Mouse (Mus musculus): ENCODE results near the gene Racgap1. TPM values are rescaled to one million over a fixed set of nuclear protein-coding genes. Genes with fewer than 3 reads are reported as not detected.

The Racgap1 gene
- polyA plus RNA-seq, 1 experiment from 2014 or later, result 120 TPM

DNA sequence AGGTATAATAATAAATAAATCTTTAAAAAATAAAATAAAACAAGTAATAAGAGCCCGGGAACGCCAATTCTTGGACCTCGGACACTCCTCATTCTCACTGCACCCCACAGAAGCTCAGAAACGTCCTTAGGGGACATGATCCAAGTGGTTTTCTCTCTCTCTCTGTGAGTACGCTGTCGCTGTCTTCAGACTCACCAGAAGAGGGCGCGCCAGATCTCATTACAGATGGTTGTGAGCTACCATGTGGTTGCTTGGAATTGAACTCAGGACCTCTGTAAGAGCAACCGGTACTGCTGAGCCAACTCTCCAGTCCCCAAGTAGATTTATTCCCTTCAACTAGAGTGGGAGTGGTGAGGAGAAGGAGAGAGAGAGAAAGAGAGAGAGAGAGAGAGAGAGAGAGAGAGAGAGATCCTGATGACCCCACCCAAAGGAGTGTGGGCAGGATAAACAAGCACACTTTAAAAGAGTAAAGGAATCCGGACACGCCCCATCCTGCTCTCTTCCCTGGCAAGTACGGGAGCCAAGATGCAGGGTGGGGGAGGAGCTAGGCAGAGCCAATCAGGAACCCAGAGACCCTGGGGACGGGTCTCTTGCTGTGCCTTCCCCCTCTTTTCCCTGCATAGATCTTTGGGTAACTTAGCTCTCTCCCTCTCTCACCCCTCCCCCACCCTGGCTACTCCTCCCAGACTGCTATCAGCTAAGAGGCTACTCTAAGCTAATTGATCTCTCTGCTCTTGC is 26.8 kb upstream of the Racgap1 start:
- Histone ChIP-seq H3K4me2 (replicated peaks) (no peak overlapping the region), H3K4me3 (replicated peaks) (no peak overlapping the region), H3K36me3 (no peaks in the 10 kb centered on the region), H3K27me3 (replicated peaks) (peaks cover 12% of the 10 kb centered on the region; the same call in 1 of the 2 replicates), H3K9ac (no peak overlapping the region), H3K4me1 (replicated peaks) (0 out of 2 replicates have a peak, but pooled peaks cover 5% of the 10 kb centered on the region), H3K27ac (no peak overlapping the region), H3K9me3 (no peaks in the 10 kb centered on the region)
- WGBS, result 16% methylated on average over 13 of the region's 13 CpGs
- 0 out of 2 replicates have a peak, but pooled peaks have one; percentile 28 for ATAC-seq

DNA sequence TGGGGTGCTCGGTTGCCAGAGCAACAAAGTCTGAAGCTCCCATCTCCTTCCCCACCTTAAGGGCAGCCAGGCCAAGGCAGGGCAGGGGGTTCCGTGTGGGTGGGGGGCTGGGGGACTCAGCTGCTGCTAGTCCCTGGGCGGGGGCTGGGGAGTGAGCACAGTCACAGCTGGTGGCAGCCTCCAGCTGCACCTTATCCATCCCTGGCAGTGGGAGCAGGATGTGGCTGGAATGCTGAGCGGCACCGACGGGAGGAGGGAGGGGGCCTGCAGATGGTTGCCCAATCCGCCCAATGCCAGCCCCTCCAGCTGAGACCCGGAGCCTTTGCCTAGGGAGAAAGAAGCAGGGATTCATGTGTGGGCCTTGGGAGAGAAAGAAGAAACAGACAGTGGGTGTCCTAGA is 25.6 kb upstream of the Racgap1 start:
- H3K27me3 ChIP-seq (replicated peaks), result peaks cover 22% of the 10 kb centered on the region
- ATAC-seq, result no peak
- H3K36me3 ChIP-seq, result no peaks in the 10 kb centered on the region
- H3K27ac ChIP-seq, result no peak overlapping the region
- no peak overlapping the region for H3K9ac ChIP-seq
- H3K4me2 ChIP-seq (replicated peaks), result no peak overlapping the region
- H3K4me3 ChIP-seq (replicated peaks), result no peak overlapping the region
- H3K9me3 ChIP-seq, result no peaks in the 10 kb centered on the region
- H3K4me1 ChIP-seq (replicated peaks), result 0 out of 2 replicates have a peak, but pooled peaks cover 5% of the 10 kb centered on the region
- WGBS, result 50% methylated on average over 8 of the region's 8 CpGs

DNA sequence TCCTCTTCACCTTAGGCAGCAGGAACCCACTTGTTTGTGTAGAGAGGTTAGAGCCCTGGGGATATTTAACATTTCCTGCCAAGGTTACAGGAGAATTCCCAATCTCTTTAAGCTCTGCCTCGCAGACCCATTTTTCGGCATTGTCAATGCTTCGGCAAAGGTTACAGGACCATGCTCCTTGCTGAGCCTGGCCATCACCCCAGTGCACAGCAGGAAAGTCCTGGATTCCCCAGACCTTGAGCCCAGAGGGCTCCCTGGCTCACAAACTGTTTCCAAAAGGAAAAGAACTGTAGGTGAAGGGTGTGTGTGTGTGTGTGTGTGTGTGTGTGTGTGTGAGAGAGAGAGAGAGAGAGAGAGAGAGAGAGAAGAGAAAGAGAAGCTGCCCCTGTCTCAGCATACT is 23.4 kb upstream of the Racgap1 start:
- 0 out of 2 replicates have a peak, but pooled peaks cover 17% of the 10 kb centered on the region for H3K4me1 ChIP-seq (replicated peaks)
- no peak overlapping the region for H3K9ac ChIP-seq
- peaks cover 37% of the 10 kb centered on the region for H3K27me3 ChIP-seq (replicated peaks)
- no peak overlapping the region for H3K27ac ChIP-seq
- H3K9me3 ChIP-seq, result no peaks in the 10 kb centered on the region
- no peaks in the 10 kb centered on the region for H3K36me3 ChIP-seq
- H3K4me2 ChIP-seq (replicated peaks), result no peak overlapping the region
- no peak for ATAC-seq
- 81% methylated on average over 3 of the region's 3 CpGs for WGBS
- H3K4me3 ChIP-seq (replicated peaks), result no peak overlapping the region

DNA sequence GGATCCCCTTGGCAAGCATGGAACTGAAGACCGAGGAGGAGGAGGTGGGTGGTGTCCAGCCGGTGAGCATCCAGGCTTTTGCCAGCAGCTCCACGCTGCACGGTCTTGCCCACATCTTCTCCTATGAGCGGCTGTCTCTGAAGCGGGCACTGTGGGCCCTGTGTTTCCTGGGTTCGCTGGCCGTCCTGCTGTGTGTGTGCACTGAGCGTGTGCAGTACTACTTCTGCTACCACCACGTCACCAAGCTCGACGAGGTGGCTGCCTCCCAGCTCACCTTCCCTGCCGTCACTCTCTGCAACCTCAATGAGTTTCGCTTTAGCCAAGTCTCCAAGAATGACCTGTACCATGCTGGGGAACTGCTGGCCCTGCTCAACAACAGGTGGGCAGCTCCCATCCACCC is 20.3 kb upstream of the Racgap1 start:
- Histone ChIP-seq H3K4me1 (replicated peaks) (peaks cover 15% of the 10 kb centered on the region; the same call in 1 of the 2 replicates), H3K4me2 (replicated peaks) (no peak overlapping the region), H3K27me3 (replicated peaks) (peaks cover 42% of the 10 kb centered on the region), H3K9me3 (no peaks in the 10 kb centered on the region), H3K4me3 (replicated peaks) (no peak overlapping the region), H3K9ac (no peak overlapping the region), H3K27ac (no peak overlapping the region), H3K36me3 (no peaks in the 10 kb centered on the region)
- 69% methylated on average over 14 of the region's 14 CpGs for WGBS
- no peak for ATAC-seq

DNA sequence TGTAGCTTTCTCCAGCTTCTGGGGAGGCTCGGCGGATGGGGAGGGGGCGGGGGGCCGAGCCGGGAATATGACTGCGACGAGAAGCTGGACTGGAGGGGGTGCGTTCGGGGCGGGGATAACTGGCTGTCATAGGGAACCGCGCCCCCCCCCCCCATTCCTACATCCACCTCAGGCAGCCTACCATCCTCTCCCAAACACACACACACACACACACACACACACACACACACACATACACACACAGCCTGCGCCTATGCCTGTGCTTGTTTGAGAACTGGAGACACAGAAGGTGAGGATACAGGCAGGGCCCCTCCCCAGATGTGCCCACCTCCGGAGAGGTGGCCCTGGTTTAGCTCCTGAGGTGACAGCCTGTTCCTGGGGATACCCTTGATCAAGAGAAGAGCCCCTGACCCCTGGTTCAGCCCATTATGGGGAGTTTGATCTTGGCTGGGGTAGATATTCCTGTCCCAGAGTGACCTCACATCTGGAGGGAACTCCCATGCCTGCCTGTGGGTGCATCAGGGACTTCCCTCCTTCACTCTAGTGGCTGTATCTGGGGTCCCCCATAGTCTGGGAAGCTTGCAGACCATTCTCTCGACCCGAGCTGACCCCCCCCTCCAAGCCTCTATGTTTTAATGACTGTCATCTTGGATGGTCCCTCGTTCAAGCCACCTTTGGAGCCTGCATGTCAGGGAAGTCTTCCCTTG is 19.7 kb upstream of the Racgap1 start:
- Histone ChIP-seq H3K27me3 (replicated peaks) (peaks cover 48% of the 10 kb centered on the region), H3K27ac (no peak overlapping the region), H3K9ac (peak overlapping the region; percentile 54), H3K4me3 (replicated peaks) (peak overlapping the region; percentile 54), H3K4me2 (replicated peaks) (peak overlapping the region; percentile 99), H3K4me1 (replicated peaks) (peaks cover 15% of the 10 kb centered on the region; the same call in 1 of the 2 replicates), H3K9me3 (no peaks in the 10 kb centered on the region), H3K36me3 (no peaks in the 10 kb centered on the region)
- WGBS, result 7% methylated on average over 15 of the region's 17 CpGs
- ATAC-seq, result peak; percentile 9; the same call in 1 of the 2 replicates

DNA sequence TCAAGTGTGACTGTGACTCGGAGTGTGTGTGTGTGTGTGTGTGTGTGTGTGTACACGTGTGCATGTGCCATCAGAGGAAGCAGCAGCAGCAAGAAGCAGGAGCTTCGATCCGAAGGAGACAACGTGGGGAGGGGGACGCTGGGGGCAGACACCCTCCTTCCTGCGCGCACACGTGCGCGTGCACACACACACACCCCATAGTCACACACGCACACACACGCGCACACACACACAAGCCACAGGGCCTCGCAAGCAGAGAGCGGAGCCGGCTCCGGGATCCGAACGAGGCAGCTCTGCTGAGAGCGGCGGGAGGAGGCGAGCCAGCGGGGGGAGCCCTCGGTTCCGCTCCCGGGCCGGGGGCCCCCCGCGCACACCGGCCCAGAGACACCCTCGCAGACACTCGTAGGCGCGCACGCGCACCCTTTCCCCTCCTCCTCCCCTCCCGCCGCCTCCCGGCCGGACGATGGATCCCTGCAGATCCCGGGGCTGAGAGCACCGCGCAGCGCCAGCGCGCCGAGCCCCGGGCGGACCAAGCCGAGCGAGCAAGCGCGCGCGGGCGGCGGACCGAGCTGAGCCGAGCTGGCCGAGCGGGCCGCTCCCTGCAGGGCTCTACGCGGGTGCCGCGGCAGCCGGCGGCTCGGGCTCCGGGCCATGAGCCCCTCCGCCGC is 18.8 kb upstream of the Racgap1 start, which contains the start of gene Asic1:
Gene Asic1 (plus strand): TSS at position 215 of the 668 bp plus-strand sequence.
- H3K27ac ChIP-seq, result no peak within 1 kb of the TSS
- H3K4me1 ChIP-seq (replicated peaks), result peaks cover 17% of the 10 kb centered on the region
- H3K9me3 ChIP-seq, result no peaks in the 10 kb centered on the region
- ATAC-seq, result peak; percentile 89
- peak within 1 kb of the TSS; percentile 54 for H3K9ac ChIP-seq
- WGBS, result under 1% methylated on average over 45 of the region's 74 CpGs
- peak within 1 kb of the TSS; percentile 99 for H3K4me2 ChIP-seq (replicated peaks)
- H3K4me3 ChIP-seq (replicated peaks), result peak within 1 kb of the TSS; percentile 54
- H3K36me3 ChIP-seq, result no peaks in the 10 kb centered on the region
- H3K27me3 ChIP-seq (replicated peaks), result peaks cover 57% of the 10 kb centered on the region

DNA sequence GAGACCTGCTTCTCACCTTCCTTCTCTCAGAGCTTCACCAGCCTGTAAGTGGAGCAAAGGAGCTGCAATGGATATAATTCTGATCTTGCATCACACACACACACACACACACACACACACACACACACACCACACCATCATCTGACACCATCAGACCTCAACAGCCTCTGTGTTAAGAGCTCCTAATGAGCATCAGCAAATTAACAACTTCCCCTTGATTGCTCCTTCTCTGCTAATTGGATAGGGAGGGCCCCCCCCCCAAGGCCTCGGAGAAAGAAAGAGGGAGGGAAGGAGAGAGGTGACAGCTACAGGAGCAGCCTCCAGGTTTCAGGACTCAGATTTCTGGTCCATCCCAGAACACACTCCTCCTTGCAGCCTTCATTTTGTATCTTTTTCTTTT is 17.9 kb upstream of the Racgap1 start:
- Histone ChIP-seq H3K4me2 (replicated peaks) (no peak overlapping the region), H3K9me3 (no peaks in the 10 kb centered on the region), H3K27me3 (replicated peaks) (peaks cover 56% of the 10 kb centered on the region), H3K4me1 (replicated peaks) (peaks cover 25% of the 10 kb centered on the region), H3K36me3 (no peaks in the 10 kb centered on the region), H3K4me3 (replicated peaks) (no peak overlapping the region), H3K9ac (no peak overlapping the region), H3K27ac (no peak overlapping the region)
- WGBS, result 0% methylated on average over 1 of the region's 1 CpGs
- no peak for ATAC-seq

DNA sequence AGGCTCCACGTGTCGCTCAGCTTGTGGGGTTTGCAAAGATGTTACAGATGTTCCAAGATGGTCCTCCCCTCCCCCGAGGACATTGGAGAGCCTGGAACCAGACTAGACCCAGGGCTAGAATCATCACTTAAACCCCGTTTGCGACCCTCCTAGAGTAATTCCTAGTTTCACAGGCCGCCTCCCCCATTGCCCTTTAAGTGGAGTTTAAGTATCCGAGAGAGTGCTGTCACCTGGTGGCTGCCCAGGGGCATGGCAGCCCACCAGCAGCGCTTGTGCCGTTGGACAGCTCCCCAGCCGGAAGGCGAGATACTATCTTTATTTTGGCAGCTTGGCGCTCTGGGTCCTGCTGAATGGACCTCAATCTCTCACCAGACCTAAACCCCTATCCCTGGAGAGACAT is 17.4 kb upstream of the Racgap1 start:
- H3K27ac ChIP-seq, result no peak overlapping the region
- peaks cover 30% of the 10 kb centered on the region for H3K4me1 ChIP-seq (replicated peaks)
- ATAC-seq, result 0 out of 2 replicates have a peak, but pooled peaks have one; percentile 15
- H3K9me3 ChIP-seq, result no peaks in the 10 kb centered on the region
- WGBS, result 2% methylated on average over 12 of the region's 12 CpGs
- no peak overlapping the region for H3K9ac ChIP-seq
- peaks cover 56% of the 10 kb centered on the region for H3K27me3 ChIP-seq (replicated peaks)
- no peaks in the 10 kb centered on the region for H3K36me3 ChIP-seq
- peak overlapping the region; percentile 5; the same call in 1 of the 2 replicates for H3K4me2 ChIP-seq (replicated peaks)
- no peak overlapping the region for H3K4me3 ChIP-seq (replicated peaks)

DNA sequence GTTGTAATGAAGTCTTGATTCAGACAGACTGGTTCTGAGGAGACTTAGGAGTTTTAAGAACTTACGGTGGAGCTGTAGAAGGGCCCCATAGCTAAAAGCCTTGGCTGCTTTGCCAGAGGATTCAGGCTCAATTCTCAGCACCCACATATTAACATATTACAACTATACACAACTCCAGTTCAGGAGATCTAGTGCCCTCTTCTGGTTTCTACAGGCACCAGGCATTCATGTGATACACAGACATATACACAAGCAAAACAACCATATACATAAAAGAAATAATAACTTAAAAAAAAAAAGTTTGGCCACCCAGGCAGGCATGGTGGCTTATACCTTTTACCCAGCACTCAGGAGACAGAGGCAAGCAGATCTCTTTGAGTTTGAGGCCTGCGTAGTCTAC is 16.1 kb upstream of the Racgap1 start:
- 98% methylated on average over 2 of the region's 2 CpGs for WGBS
- Histone ChIP-seq H3K27me3 (replicated peaks) (peaks cover 48% of the 10 kb centered on the region), H3K36me3 (no peaks in the 10 kb centered on the region)

DNA sequence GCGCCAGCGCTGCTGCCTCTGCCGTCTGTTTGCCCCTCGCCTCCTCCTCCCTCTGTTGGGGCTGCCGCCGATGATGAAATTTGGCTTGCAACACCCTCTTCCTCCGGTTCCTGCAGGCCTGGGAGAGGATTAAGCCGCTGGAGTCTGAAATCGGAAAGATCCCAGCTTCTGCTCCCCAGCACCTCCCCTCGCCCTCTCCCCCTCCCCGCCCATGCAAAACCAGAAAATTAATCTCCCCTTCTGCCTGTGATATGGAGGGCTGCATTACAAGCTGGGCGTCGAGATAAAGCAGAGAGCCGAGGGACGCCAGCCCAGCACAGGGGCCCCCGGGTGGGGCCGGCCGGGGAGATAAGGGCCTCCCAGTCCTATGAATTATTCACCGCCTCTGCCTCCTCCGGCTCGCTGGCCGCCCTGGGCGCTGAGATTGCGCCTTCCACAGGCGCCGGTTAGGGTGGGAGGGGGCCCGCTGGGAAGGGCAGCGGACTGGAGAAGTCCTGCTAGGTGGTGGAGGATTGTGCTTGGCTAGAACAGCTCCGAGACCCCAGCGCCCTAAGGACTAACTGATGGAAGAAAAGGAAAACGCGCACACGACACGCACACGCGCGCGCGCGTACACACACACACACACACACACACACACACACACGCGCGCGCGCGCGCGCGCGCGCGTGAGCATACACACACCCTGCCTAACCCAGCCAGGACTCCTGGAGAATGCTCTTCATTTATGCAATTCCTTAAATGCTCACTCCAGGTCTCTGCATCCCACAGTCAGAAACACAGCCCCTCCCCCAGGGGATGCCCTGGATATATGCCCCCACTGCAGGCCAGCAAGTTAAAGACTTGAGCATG is 13.4 kb upstream of the Racgap1 start:
- Histone ChIP-seq H3K4me1 (replicated peaks) (peaks cover 19% of the 10 kb centered on the region), H3K27me3 (replicated peaks) (peaks cover 29% of the 10 kb centered on the region), H3K9ac (peak overlapping the region; percentile 18), H3K36me3 (no peaks in the 10 kb centered on the region), H3K4me3 (replicated peaks) (peak overlapping the region; percentile 38), H3K9me3 (no peaks in the 10 kb centered on the region), H3K4me2 (replicated peaks) (peak overlapping the region; percentile 88), H3K27ac (peak overlapping the region; percentile 18; the same call in 1 of the 2 replicates)
- peak; percentile 93 for ATAC-seq
- under 1% methylated on average over 52 of the region's 52 CpGs for WGBS

More for the DNA sequence above, 16.1 kb upstream of the Racgap1 start:
- Histone ChIP-seq H3K4me1 (replicated peaks) (peaks cover 31% of the 10 kb centered on the region), H3K9me3 (no peaks in the 10 kb centered on the region), H3K27ac (no peak overlapping the region), H3K9ac (no peak overlapping the region), H3K4me2 (replicated peaks) (no peak overlapping the region), H3K4me3 (replicated peaks) (no peak overlapping the region)
- no peak for ATAC-seq

DNA sequence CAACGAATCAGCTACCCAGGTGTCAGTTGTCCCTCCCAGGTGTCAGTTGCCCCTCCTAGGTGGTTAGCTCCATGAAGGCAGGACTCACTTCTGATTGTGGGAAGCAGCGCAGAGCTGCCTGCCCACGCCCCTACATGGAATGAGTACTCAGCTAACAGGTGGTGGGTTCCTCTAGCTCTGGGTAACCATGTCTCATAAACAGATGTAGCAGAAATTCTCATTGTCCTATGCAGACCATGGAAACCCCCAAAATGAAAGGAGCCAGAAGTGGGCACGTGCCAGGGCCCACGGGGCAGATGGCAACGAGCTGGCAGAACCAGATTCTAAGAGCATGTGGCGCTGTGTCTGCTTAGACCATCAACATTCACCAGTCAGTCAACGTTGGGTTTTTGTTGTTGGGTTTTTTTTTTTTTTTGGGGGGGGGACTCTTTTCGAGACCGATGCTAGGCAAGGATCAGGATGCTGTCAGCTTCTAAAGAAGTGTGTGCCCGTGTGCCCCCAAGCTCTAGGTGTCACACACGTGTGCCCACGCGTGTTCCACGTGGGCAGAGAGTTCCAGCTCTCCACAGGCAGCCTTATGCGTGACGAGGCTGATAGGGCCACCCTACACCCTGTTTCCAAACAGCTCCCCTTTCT is 12.6 kb upstream of the Racgap1 start:
- peaks cover 19% of the 10 kb centered on the region for H3K4me1 ChIP-seq (replicated peaks)
- peak overlapping the region; percentile 88 for H3K4me2 ChIP-seq (replicated peaks)
- peaks cover 22% of the 10 kb centered on the region for H3K27me3 ChIP-seq (replicated peaks)
- 2% methylated on average over 17 of the region's 17 CpGs for WGBS
- 0 out of 2 replicates have a peak overlapping the region, but pooled peaks have one; percentile 18 for H3K27ac ChIP-seq
- H3K36me3 ChIP-seq, result no peaks in the 10 kb centered on the region
- peak overlapping the region; percentile 18 for H3K9ac ChIP-seq
- H3K4me3 ChIP-seq (replicated peaks), result peak overlapping the region; percentile 38
- H3K9me3 ChIP-seq, result no peaks in the 10 kb centered on the region
- peak; percentile 30; the same call in 1 of the 2 replicates for ATAC-seq

Measured in intestine, embryonic 15.5 days (tissue).